Mouse (Mus musculus) myocyte (in vitro differentiated cells): ENCODE measurements around the gene Grk3.

Experiments
- CEBPB ChIP-seq: IDR thresholded peaks from 2 replicates; pipeline ENCODE4 v1.6.1; 2011; ENCODE audit warnings: mild to moderate bottlenecking, moderate library complexity; ENCODE audit not compliant: poor library complexity, insufficient read depth, severe bottlenecking
- E2F4 ChIP-seq: IDR thresholded peaks from one replicate; pipeline ENCODE4 v1.6.1; 2011; ENCODE audit warnings: mild to moderate bottlenecking, control low read depth, moderate library complexity; ENCODE audit not compliant: insufficient read depth
- MYOD1 ChIP-seq, 3 experiments: IDR thresholded peaks; one replicate each; pipeline ENCODE4 v1.6.1; 2011; ENCODE audit warnings: control low read depth in 2 of 3, low read depth in 2 of 3, mild to moderate bottlenecking in 2 of 3, moderate library complexity in 1 of 3; ENCODE audit not compliant: insufficient read length in 2 of 3, control insufficient read depth in 1 of 3
- MYOG ChIP-seq, 3 experiments: IDR thresholded peaks; one replicate each; pipeline ENCODE4 v1.6.1; 2011; ENCODE audit warnings: control low read depth in 2 of 3, low read depth in 2 of 3, mild to moderate bottlenecking in 2 of 3; ENCODE audit not compliant: insufficient read length in 2 of 3, control insufficient read depth in 1 of 3, insufficient read depth in 1 of 3
- POLR2A ChIP-seq: IDR thresholded peaks from one replicate; pipeline ENCODE4 v1.6.1; 2011; ENCODE audit warnings: low read depth, mild to moderate bottlenecking, control low read depth, moderate library complexity; ENCODE audit not compliant: insufficient read length
- POLR2AphosphoS2 ChIP-seq: IDR thresholded peaks from one replicate; pipeline ENCODE4 v1.6.1; 2011; ENCODE audit warnings: low read depth, control low read depth; ENCODE audit not compliant: insufficient read length
- TCF12 ChIP-seq: IDR thresholded peaks from one replicate; pipeline ENCODE4 v1.6.1; 2011; ENCODE audit warnings: mild to moderate bottlenecking, control low read depth; ENCODE audit not compliant: poor library complexity, insufficient read depth, severe bottlenecking
- USF1 ChIP-seq: IDR thresholded peaks from one replicate; pipeline ENCODE4 v1.6.1; 2011; ENCODE audit warnings: low read depth, mild to moderate bottlenecking, control low read depth, moderate library complexity

- no peak for TF ChIP-seq USF1
- TF ChIP-seq POLR2A: no peak
- TF ChIP-seq E2F4: no peak
- no peak for TF ChIP-seq TCF12
- TF ChIP-seq POLR2AphosphoS2: no peak
- TF ChIP-seq MYOD1 (IDR thresholded peaks at IDR 0.05; ENCODE audit: control insufficient read depth in 1 of 3, insufficient read length in 2 of 3, low read depth in 2 of 3): no peak
- TF ChIP-seq MYOG (IDR thresholded peaks at IDR 0.05; ENCODE audit: control insufficient read depth in 1 of 3, insufficient read depth in 1 of 3, insufficient read length in 2 of 3, low read depth in 2 of 3): no peak
- no peak for TF ChIP-seq CEBPB
These were observed 57.3 kb downstream of the Grk3 start for GRCm38 (mm10) chr5:112958293-112958692.
